ENCODE assay signal across 17 mouse cellular contexts in the genomic region with DNA sequence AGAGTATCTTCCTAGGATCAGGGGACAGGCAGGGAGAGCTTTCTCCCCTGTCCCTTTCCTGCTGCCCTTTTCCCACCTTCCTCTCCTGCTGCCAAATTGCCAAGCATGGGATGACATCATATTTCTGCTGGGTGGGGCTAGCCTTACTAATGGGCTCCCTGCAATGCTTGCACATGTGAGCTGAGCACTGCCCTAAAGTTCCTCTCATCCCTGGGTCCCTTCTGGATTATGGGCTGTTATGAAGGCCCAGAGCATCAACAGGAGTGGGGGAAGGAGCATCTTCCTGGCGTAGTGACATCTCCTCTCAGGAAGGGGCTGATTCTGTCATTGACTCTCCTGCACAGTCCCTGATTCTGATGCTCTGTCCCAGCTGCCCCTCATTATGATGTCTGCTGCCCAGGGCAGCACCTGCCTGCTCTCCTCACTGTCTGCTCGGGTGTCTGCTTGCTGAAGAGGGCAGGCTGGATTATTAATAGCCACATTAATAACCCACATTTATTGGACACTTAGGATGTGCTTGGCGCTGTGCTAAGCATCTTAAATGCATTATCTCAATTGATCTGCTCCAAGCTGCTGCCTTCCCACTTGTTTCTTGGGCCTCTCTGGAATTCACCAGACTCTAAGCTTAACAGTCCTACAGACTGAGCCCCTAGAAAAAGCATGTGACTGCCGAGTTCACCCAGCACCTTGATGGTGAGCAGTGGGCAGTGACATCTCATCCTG.
DNase-seq lines count a peak whose midpoint lies in the region; ATAC-seq and TF ChIP-seq lines count a peak whose summit lies in the region.
"Had no signal": no experiment of that assay in that cellular context is flagged by ENCODE, and none has a peak within 500 bp of the region (broad histone marks: within the 10 kb centered on the region; RNA-seq: fewer than 3 reads in every experiment).

No protein-coding gene starts in this region.

- ATAC-seq in midbrain, embryonic 13.5 days = no peak; the same call in 1 of the 2 replicates
- no peak for ATAC-seq in midbrain, embryonic 14.5 days (ENCODE audit: low FRiP score, low TSS enrichment)
- no peak for ATAC-seq in hindbrain, embryonic 13.5 days (ENCODE audit: low FRiP score)
- ATAC-seq in limb, embryonic 14.5 days (ENCODE audit: low FRiP score, low read depth) = peak; percentile 53; the same call in 1 of the 2 replicates
- ATAC-seq: inflammation-experienced regulatory T-cells, adult 6 months had no signal

- 48% methylated on average over 4 of the region's 4 CpGs for WGBS in midbrain, embryonic 13.5 days
- 59% methylated on average over 4 of the region's 4 CpGs for WGBS in midbrain, embryonic 14.5 days
- 48% methylated on average over 4 of the region's 4 CpGs for WGBS in hindbrain, embryonic 13.5 days
- WGBS in limb, embryonic 14.5 days = 42% methylated on average over 4 of the region's 4 CpGs

- no peaks in the 10 kb centered on the region for H3K27me3 ChIP-seq in midbrain, embryonic 13.5 days
- H3K27me3 ChIP-seq in midbrain, embryonic 14.5 days (ENCODE audit: control insufficient read depth, insufficient read depth, low read length) = no peaks in the 10 kb centered on the region
- no peaks in the 10 kb centered on the region for H3K27me3 ChIP-seq in hindbrain, embryonic 13.5 days
- no peaks in the 10 kb centered on the region for H3K27me3 ChIP-seq in limb, embryonic 14.5 days (ENCODE audit: control insufficient read depth, insufficient read depth, low read length)
- H3K27me3 ChIP-seq: embryonic facial prominence, embryonic 13.5 days; stomach, embryonic 15.5 days had no signal

- TF ChIP-seq POLR2A in limb, embryonic 14.5 days (IDR thresholded peaks at IDR 0.05; ENCODE audit: borderline replicate concordance, extremely low read depth, insufficient read depth, insufficient read length) = no peak

- intact Hi-C loops in heart, postnatal 25 days (cut with DNase I) = no loop called here

- peak overlapping the region; percentile 14; the same call in 1 of the 2 replicates for H3K27ac ChIP-seq in midbrain, embryonic 13.5 days
- H3K27ac ChIP-seq in midbrain, embryonic 14.5 days (replicated peaks; ENCODE audit: low read depth, low read length) = no peak overlapping the region
- no peak overlapping the region for H3K27ac ChIP-seq in hindbrain, embryonic 13.5 days
- no peak overlapping the region for H3K27ac ChIP-seq in limb, embryonic 14.5 days (replicated peaks; ENCODE audit: low read depth, low read length)
- H3K27ac ChIP-seq: embryonic facial prominence, embryonic 13.5 days; stomach, embryonic 15.5 days had no signal

- no peak for DNase-seq in midbrain, embryonic 14.5 days
- DNase-seq in limb, embryonic 14.5 days (ENCODE audit: low spot score) = no peak
- peak; percentile 43 for DNase-seq in retina, postnatal 1 day
- no peak for DNase-seq in heart, adult 11 months
- DNase-seq in heart, postnatal 25 days (ENCODE audit: low spot score) = no peak
- DNase-seq: cerebellum, adult 2 months; gastrocnemius, postnatal 14 days; kidney, adult 8-10 months; lung, embryonic 14.5 days; lung, postnatal 4 days; right cerebral cortex, postnatal 14 days had no signal

- no peaks in the 10 kb centered on the region for H3K36me3 ChIP-seq in midbrain, embryonic 13.5 days
- H3K36me3 ChIP-seq in midbrain, embryonic 14.5 days (ENCODE audit: control insufficient read depth, insufficient read depth, low read length) = no peaks in the 10 kb centered on the region
- no peaks in the 10 kb centered on the region for H3K36me3 ChIP-seq in hindbrain, embryonic 13.5 days
- no peaks in the 10 kb centered on the region for H3K36me3 ChIP-seq in limb, embryonic 14.5 days (ENCODE audit: control insufficient read depth, insufficient read depth, low read length)
- H3K36me3 ChIP-seq: embryonic facial prominence, embryonic 13.5 days; stomach, embryonic 15.5 days had no signal

- no peak overlapping the region for H3K4me3 ChIP-seq in midbrain, embryonic 13.5 days (replicated peaks)
- H3K4me3 ChIP-seq in midbrain, embryonic 14.5 days (replicated peaks; ENCODE audit: low read depth, low read length) = no peak overlapping the region
- H3K4me3 ChIP-seq in hindbrain, embryonic 13.5 days = no peak overlapping the region
- H3K4me3 ChIP-seq in limb, embryonic 14.5 days (replicated peaks; ENCODE audit: low read length) = no peak overlapping the region
- H3K4me3 ChIP-seq: embryonic facial prominence, embryonic 13.5 days; stomach, embryonic 15.5 days had no signal

- H3K9ac ChIP-seq in midbrain, embryonic 13.5 days (replicated peaks) = no peak overlapping the region
- no peak overlapping the region for H3K9ac ChIP-seq in midbrain, embryonic 14.5 days (replicated peaks; ENCODE audit: low read length)
- H3K9ac ChIP-seq in hindbrain, embryonic 13.5 days = peak overlapping the region; percentile 29; the same call in 1 of the 2 replicates
- no peak overlapping the region for H3K9ac ChIP-seq in limb, embryonic 14.5 days (ENCODE audit: low read depth, low read length, severe bottlenecking)
- H3K9ac ChIP-seq: embryonic facial prominence, embryonic 13.5 days; lung, embryonic 14.5 days; stomach, embryonic 15.5 days had no signal

- no peak overlapping the region for H3K4me2 ChIP-seq in midbrain, embryonic 13.5 days (replicated peaks)
- H3K4me2 ChIP-seq in midbrain, embryonic 14.5 days (ENCODE audit: low read length) = no peak overlapping the region
- no peak overlapping the region for H3K4me2 ChIP-seq in hindbrain, embryonic 13.5 days
- no peak overlapping the region for H3K4me2 ChIP-seq in limb, embryonic 14.5 days (replicated peaks; ENCODE audit: low read depth, low read length, severe bottlenecking)
- H3K4me2 ChIP-seq: embryonic facial prominence, embryonic 13.5 days; liver, embryonic 11.5 days; lung, embryonic 14.5 days; stomach, embryonic 15.5 days had no signal

- no peaks in the 10 kb centered on the region for H3K9me3 ChIP-seq in midbrain, embryonic 13.5 days
- H3K9me3 ChIP-seq in midbrain, embryonic 14.5 days (ENCODE audit: control insufficient read depth, low read length) = no peaks in the 10 kb centered on the region
- no peaks in the 10 kb centered on the region for H3K9me3 ChIP-seq in hindbrain, embryonic 13.5 days
- no peaks in the 10 kb centered on the region for H3K9me3 ChIP-seq in limb, embryonic 14.5 days (ENCODE audit: control insufficient read depth, low read length)
- H3K9me3 ChIP-seq: embryonic facial prominence, embryonic 13.5 days; stomach, embryonic 15.5 days had no signal

- H3K4me1 ChIP-seq in midbrain, embryonic 13.5 days (replicated peaks) = peaks cover 12% of the 10 kb centered on the region
- H3K4me1 ChIP-seq in midbrain, embryonic 14.5 days (ENCODE audit: control insufficient read depth, insufficient read depth, low read length) = no peaks in the 10 kb centered on the region
- H3K4me1 ChIP-seq in hindbrain, embryonic 13.5 days (replicated peaks) = peaks cover 12% of the 10 kb centered on the region
- no peaks in the 10 kb centered on the region for H3K4me1 ChIP-seq in limb, embryonic 14.5 days (ENCODE audit: control insufficient read depth, insufficient read depth, low read length)
- H3K4me1 ChIP-seq: embryonic facial prominence, embryonic 13.5 days; stomach, embryonic 15.5 days had no signal
